Mouse (Mus musculus): Measurements from ENCODE around the gene C130026I21Rik. TPM values are rescaled to one million over a fixed set of nuclear protein-coding genes. Genes with fewer than 3 reads are reported as not detected.
"Not testable (repeated sequence)": the region's sequence is repeated elsewhere in the genome, so short reads cannot be mapped to it uniquely, and the experiment has no call there.

C130026I21Rik gene
- polyA plus RNA-seq, 1 experiment: 0.19 TPM

GRCm38 (mm10) chr1:84999241-84999640 lies 271.1 kb downstream of the C130026I21Rik start:
- not testable (repeated sequence) for H3K4me1 ChIP-seq (ENCODE audit: control insufficient read depth, insufficient read depth, low read length); H3K27ac ChIP-seq (ENCODE audit: insufficient read depth, low read length); H3K4me3 ChIP-seq (ENCODE audit: insufficient read depth, low read length)

GRCm38 (mm10) chr1:84996305-84996704 lies 274.1 kb downstream of the C130026I21Rik start:
- H3K4me3 ChIP-seq (ENCODE audit: insufficient read depth, low read length); H3K4me1 ChIP-seq (ENCODE audit: control insufficient read depth, insufficient read depth, low read length): not testable (repeated sequence)

GRCm38 (mm10) chr1:84994461-84994860 lies 275.9 kb downstream of the C130026I21Rik start:
- H3K4me1 ChIP-seq (ENCODE audit: control insufficient read depth, insufficient read depth, low read length); H3K27ac ChIP-seq (ENCODE audit: insufficient read depth, low read length); H3K4me3 ChIP-seq (ENCODE audit: insufficient read depth, low read length): not testable (repeated sequence)

More at GRCm38 (mm10) chr1:84996305-84996704, 274.1 kb downstream of the C130026I21Rik start:
- H3K27ac ChIP-seq (ENCODE audit: insufficient read depth, low read length): not testable (repeated sequence)

GRCm38 (mm10) chr1:84993688-84994319 lies 276.6 kb downstream of the C130026I21Rik start:
- not testable (repeated sequence) for H3K4me1 ChIP-seq (ENCODE audit: control insufficient read depth, insufficient read depth, low read length)

GRCm38 (mm10) chr1:84993235-84993634 lies 277.1 kb downstream of the C130026I21Rik start:
- H3K4me1 ChIP-seq (ENCODE audit: control insufficient read depth, insufficient read depth, low read length); H3K27ac ChIP-seq (ENCODE audit: insufficient read depth, low read length); H3K4me3 ChIP-seq (ENCODE audit: insufficient read depth, low read length): not testable (repeated sequence)

More at GRCm38 (mm10) chr1:84993688-84994319, 276.6 kb downstream of the C130026I21Rik start:
- H3K27ac ChIP-seq (ENCODE audit: insufficient read depth, low read length); H3K4me3 ChIP-seq (ENCODE audit: insufficient read depth, low read length): not testable (repeated sequence)

GRCm38 (mm10) chr1:84992827-84993226 lies 277.5 kb downstream of the C130026I21Rik start:
- H3K4me3 ChIP-seq (ENCODE audit: insufficient read depth, low read length); H3K4me1 ChIP-seq (ENCODE audit: control insufficient read depth, insufficient read depth, low read length); H3K27ac ChIP-seq (ENCODE audit: insufficient read depth, low read length): not testable (repeated sequence)

GRCm38 (mm10) chr1:84989044-84989443 lies 281.3 kb downstream of the C130026I21Rik start:
- not testable (repeated sequence) for H3K27ac ChIP-seq (ENCODE audit: insufficient read depth, low read length); H3K4me1 ChIP-seq (ENCODE audit: control insufficient read depth, insufficient read depth, low read length); H3K4me3 ChIP-seq (ENCODE audit: insufficient read depth, low read length)

GRCm38 (mm10) chr1:84987729-84988128 lies 282.6 kb downstream of the C130026I21Rik start:
- H3K27ac ChIP-seq (ENCODE audit: insufficient read depth, low read length); H3K4me3 ChIP-seq (ENCODE audit: insufficient read depth, low read length); H3K4me1 ChIP-seq (ENCODE audit: control insufficient read depth, insufficient read depth, low read length): not testable (repeated sequence)

GRCm38 (mm10) chr1:84961779-84962178 lies 308.6 kb downstream of the C130026I21Rik start:
- H3K4me1 ChIP-seq (ENCODE audit: control insufficient read depth, insufficient read depth, low read length); H3K27ac ChIP-seq (ENCODE audit: insufficient read depth, low read length); H3K4me3 ChIP-seq (ENCODE audit: insufficient read depth, low read length): not testable (repeated sequence)

GRCm38 (mm10) chr1:84957713-84958112 lies 312.7 kb downstream of the C130026I21Rik start:
- not testable (repeated sequence) for H3K4me1 ChIP-seq (ENCODE audit: control insufficient read depth, insufficient read depth, low read length); H3K4me3 ChIP-seq (ENCODE audit: insufficient read depth, low read length); H3K27ac ChIP-seq (ENCODE audit: insufficient read depth, low read length)

GRCm38 (mm10) chr1:84956771-84957170 lies 313.6 kb downstream of the C130026I21Rik start:
- not testable (repeated sequence) for H3K4me1 ChIP-seq (ENCODE audit: control insufficient read depth, insufficient read depth, low read length); H3K4me3 ChIP-seq (ENCODE audit: insufficient read depth, low read length); H3K27ac ChIP-seq (ENCODE audit: insufficient read depth, low read length)

GRCm38 (mm10) chr1:84952456-84953181 lies 317.7 kb downstream of the C130026I21Rik start:
- TF ChIP-seq CTCF (IDR thresholded peaks at IDR 0.05; ENCODE audit: extremely low read depth, insufficient read depth, low read length) (no peak), POLR2A (IDR thresholded peaks at IDR 0.05; ENCODE audit: extremely low read depth, insufficient read depth, low read length) (no peak)
- Histone ChIP-seq H3K4me1 (ENCODE audit: control insufficient read depth, insufficient read depth, low read length) (no peaks in the 10 kb centered on the region), H3K27ac (ENCODE audit: insufficient read depth, low read length) (no peak overlapping the region), H3K4me3 (ENCODE audit: insufficient read depth, low read length) (no peak overlapping the region)

Data from cortical plate, adult 2 months (tissue).